Mouse (Mus musculus) left cerebral cortex, postnatal 25 days (tissue): ENCODE results near the gene Lrrc8d. TPM values are rescaled to one million over a fixed set of nuclear protein-coding genes. Genes with fewer than 3 reads are reported as not detected.

ENCODE experiments used
- DNase-seq, 2 experiments: peaks; one replicate each; pipeline ENCODE4 v3.0.0; 2022; ENCODE audit warnings: low spot score in 2 of 2, mixed read lengths in 1 of 2
- intact Hi-C: fragments of 180-260 bp; cut with DNase I; formaldehyde crosslinking; loops from one replicate; pipeline ENCODE4 v1.15.1; 2025
- total RNA-seq, 2 experiments: library from RNA; stranded (reverse); gene quantifications; 2 replicates each; pipeline ENCODE4 v1.2.3; 2021

Lrrc8d gene
- 10 to 100 TPM; 35.1 to 35.4 TPM for total RNA-seq

DNA sequence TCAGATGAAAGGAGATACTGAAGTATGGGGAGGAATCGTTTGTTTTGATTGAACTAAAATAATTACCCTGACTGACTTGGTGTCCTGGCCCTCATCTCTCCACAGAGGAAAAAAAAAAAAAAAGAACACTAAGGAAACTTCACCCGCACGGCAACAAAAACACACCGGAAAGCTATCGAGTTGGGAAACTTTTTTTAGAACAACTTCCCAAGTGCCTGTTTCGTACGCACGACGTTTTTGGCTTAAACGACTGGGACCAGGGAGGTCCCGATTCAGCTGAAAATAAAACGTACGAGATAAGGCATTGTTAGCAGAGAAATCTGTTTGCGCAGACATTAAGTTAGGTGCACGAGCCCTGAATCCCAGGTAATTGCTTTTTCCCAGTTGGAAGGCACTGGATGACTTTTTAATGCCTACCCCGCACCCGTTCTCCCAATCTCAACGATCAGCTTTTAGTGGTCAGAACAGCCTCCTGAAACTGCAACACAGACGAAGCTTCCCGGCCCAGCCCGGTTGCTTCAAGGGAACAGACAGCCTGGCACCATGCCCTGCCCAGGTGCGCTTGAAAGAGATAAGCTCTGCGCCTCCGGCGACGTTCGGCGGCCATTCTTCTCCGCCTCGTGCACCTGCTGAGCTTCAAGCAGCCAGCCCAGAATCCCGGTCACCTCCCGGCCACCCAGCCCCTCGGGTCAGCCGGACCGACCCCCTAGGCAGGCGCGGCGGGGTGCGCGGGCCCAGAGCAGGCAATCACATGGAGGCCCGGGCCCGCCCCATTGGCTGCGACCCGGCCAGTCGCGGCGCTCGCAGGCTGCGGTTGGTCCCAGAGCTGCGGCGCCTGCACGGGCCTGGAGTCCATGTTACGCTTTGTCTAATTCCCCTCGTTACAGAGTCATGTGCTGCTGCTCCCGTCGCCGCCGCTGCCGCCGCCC is at the start of gene Lrrc8d:
Lrrc8d (plus strand) TSS at position 829 of the 929 bp plus-strand sequence.
- intact Hi-C loops: no loop called here
- DNase-seq: peak; percentile 92

DNA sequence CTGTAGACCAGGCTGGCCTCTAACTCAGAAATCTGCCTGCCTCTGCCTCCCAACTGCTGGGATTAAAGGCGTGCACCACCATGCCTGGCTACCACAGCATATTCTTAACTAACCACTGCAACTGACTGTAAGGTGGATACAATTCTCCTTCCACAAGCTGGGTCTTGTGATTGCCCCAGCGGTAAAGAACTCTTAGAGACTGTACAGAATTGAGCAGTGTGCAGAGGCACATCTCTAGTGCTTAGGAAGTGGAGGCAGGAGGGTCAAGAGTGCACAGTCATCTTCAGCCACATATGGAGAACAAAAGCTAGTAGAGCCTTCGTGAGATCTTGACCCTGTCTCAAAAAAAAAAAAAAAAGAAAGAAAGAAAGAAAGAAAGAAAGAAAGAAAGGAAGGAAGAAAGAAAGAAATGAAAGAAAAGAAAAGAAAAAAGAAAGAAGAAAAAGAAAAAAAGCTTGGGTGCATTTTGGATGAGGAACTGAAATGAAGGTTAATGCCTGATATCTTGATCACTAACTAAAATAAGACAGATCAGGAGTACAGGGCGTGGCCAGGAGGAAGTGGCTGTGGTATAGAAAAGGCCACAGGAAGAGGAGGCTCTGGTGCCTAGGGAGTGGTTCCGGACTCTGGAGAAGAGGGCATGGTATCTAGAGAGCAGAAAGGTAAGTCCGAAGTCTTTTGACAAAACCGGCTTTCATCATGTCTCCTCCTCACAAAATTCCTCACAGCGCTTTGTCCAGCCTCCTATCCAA is 48.9 kb upstream of the Lrrc8d start:
- intact Hi-C loops: no loop called here
- no peak for DNase-seq

DNA sequence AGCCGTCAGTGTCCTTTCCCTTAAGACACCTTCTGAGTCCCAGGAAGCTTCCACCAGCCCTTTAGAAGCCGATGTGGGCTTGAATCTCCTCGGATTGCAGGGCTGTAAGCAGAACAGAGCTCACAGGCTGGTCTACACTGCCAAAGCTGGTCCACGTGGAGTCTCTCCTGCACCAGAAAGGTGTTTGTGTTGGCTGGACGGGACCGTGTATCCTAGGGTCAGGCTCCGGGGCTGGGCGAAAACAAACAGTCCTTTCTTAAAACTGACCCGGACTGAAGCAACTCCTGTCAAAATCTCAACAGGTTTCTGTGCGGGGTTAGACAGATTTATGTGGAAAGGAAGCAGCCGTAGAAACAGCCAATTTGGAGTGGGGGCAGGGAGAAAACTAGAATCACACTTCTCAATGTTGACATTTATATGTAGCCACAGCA is 48.2 kb upstream of the Lrrc8d start:
- intact Hi-C loops: no loop called here
- DNase-seq: no peak

DNA sequence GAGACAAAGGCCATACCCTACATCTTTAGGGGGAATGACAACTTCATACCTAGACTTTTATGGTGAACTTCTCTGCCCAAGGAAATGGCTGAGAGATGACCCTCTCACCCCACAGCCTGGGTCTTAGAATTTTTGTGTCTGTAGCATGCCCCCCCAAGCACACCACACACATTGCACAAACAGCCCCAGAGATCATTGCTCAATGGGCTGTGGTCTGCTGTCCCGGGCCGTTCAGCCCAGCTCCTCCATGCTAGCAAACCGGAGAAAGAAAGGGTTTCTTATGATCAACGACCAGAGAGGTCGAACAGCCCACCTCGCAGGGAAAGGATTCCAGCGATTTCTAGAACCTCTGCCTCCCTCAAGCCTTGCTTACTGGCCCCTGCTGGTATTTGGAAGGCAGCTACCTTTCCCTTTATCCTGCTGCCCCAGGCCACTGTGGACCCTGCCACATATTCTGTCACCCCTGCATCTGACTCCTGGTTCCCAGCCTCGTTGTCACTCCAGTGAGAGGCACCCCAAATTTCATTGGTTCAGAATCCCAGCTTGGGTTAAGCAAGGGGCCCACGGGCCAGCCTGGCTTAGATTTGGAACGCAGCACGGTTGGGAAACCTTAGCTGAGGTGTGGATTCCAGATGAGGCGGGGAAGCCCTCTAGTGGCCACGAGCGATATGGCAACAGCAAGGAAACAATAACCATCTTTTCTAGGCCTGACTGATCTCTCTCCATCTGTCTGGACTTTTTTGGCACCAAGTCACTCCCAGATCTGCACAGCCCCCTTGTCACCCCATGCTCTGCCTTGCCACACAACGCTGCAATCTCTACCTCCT is 45.3 kb upstream of the Lrrc8d start:
- intact Hi-C loops: loop anchor here (1.0 to 2.0 kb wide), 3 partner anchors 135 to 249 kb away; partner anchors contain the start of gene Lrrc8c
- DNase-seq: peak; percentile 83 to 91

DNA sequence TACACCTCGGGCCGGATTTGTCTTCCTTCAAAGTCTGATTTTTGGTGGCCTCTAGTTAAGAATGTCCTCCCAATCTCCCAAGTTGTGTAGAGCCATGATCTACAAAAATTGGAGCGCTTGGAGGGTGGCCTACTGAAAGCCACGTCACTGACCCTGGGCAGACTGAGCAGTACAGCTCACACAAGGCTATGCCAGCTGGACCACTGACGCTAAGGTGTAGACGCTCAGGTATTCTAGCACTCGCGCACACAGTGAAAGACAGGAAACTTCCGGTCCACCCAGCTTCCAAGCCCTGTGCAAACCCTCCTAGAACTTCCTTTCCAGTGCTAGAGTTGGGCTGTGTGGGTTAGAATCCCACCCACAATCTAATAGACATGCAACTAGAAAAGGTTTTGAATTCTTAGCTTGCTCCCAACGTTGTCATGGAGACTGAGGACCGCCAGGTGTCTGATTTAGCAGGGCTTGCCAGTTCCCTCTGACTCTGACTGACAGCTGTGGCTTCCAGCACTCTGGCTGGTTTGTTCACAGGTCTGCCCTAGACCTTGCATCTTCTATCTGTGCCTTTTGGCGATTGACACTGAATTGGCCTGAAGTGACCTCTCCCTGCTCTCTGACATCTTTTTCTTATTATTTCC is 44.6 kb upstream of the Lrrc8d start:
- intact Hi-C loops: loop anchor here (2.0 kb wide), 1 partner anchor 162 kb away; no protein-coding TSS in a partner anchor
- peak; percentile 9 to 22 for DNase-seq

DNA sequence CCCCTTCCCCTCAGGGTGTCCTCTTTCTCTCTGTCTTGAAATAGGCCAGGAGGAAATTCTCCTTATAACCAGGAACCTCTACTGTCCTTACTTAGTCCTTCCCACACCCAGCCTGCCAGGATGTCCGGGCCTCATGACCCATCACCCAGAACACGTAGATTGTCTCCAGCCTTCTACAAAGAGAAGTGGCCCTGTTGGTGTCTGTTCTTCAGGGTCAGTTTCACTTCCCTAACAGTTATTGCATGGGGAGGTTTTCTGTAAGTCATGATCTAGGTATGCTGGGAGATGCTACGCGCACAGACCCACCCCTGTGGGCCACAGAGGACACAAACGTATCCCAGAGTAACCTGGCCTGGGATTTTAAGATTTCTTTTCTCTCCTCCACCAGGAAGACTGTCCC is 37.9 kb upstream of the Lrrc8d start:
- DNase-seq: no peak
- intact Hi-C loops: no loop called here

DNA sequence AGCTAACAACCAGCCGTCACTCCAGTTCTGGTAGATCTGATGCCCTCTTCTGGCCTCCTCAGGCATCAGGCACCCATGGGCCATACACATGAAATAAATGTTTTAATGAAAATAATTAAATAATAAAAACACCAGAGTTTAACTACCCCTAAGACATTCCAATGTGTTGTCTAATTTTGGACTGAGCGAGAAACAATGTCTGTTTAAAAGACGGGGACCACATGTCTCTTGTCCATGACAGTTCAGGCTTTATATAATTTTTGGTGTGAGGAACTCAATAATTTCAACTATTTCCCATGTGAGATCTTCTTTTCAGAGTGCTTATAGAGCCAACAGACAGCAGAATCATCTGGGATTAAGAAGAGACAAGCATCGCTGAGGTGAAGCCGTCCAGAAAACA is 32.8 kb upstream of the Lrrc8d start:
- no peak for DNase-seq
- intact Hi-C loops: no loop called here

DNA sequence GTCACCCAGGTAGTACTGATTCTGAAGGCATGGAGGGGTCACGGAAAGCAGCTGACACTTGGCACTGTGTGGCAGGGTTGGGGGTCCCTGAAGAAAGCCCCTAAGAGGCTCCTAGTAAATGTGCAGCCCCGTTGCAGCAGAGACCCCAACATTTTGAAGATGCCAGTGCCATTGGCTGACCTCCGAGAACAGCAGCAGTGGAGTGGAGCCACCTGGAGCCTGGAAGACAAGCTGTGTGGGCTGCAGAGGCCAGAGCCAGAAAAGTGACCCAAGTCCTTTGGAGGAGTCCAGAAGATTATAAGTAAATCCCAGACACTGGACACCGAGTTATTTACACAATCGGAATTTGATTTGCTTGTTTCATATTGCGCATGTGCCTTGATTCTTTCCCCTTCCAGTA is 32.4 kb upstream of the Lrrc8d start:
- DNase-seq: no peak
- intact Hi-C loops: no loop called here

DNA sequence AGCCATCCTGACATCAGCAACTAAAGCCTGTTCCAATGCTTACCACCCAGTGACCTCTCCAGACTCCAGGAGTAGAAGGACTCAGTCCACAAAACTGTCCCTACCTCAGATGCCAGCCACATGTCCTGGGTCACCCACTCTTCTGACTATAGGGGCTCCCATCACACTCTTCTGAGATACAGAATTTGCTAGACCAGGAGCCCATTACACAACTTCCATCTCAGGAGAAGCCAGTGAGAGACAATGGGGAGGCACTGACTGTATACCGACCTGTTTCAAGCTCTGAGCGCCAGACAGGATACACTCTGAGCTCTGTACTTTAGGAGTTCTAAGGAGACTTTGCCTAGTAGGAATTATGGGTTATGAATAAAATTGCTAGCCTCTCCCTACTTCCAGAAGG is 30.7 kb upstream of the Lrrc8d start:
- DNase-seq: no peak
- intact Hi-C loops: no loop called here

DNA sequence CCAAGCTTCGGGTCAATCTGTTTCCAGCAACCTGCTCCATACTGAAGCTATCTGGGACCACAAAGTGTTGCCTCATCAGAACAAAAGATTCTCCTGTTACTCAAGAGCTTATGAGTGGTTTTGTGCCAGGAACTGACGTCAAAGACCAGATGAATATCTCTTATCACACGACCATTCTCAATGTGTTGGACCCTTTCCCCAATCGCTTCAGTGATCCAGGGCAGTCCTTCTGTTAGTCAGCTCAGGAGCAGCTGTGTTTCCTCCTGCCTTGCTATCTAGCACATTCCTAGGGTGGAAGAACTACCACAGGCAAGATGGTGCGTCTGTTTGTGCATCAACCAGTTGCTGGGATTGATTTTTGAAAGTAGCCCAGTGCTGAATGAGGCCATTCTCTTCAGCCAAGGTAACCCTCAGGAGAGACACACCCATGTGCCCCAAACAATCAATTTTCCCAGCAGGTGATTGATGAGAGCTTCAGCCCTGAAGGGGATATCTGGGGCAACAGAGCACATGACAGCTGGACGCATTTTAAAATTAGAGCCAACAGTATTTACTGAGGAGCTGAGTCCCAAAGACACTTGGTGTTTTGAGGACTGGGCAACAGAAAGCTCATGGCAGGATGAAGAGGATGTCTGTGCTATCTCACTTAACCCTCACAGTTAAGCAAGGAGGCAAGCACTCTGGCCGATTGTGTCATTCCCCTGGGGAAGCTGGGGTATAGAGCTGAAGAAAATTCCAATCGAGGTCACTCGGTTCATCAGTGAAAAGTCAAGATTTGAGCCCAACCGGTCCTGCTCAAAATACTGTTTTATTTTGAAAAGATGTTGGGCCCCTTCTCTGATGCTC is 30.0 kb upstream of the Lrrc8d start:
- intact Hi-C loops: no loop called here
- DNase-seq: no peak

DNA sequence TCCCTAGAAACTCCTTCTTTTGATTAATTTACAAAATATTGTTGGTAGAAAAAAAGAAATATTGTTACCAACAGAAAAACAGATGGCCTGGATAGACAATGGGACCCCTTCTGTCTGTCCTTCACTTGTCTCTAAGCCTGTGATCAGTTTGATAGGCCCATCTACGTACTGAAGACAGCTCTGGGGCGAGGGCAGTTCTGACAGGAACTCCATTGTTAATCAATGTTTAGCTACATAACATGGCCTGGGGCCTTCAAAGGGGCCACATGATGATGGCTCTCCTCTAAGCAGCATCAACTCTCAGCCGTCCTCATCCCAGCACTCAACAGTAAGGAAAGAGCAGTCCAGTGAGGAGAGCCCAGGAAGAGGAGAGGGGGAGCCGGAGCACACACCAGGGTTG is 27.4 kb upstream of the Lrrc8d start:
- intact Hi-C loops: no loop called here

DNA sequence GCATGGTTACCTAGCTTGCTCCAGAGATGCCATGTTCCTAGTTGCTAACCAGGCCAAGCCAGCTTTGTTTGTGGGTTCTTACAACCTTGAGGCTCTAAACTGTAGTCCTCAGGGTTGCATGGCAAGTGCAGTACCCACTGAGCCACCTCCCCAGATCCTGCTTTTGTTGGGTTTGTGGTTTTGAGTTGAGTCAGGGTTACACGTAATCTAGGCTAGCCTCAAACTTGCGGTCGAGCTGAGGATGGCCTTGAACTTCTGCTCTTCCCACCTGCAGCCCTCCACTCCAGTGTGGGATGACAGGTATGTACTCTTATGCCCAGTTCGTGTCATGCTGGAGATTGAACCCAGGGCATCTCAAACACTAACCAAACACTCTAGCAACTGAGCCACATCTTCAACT is 24.3 kb upstream of the Lrrc8d start:
- intact Hi-C loops: no loop called here
- no peak for DNase-seq

More for the DNA sequence above, 27.4 kb upstream of the Lrrc8d start:
- DNase-seq: no peak

DNA sequence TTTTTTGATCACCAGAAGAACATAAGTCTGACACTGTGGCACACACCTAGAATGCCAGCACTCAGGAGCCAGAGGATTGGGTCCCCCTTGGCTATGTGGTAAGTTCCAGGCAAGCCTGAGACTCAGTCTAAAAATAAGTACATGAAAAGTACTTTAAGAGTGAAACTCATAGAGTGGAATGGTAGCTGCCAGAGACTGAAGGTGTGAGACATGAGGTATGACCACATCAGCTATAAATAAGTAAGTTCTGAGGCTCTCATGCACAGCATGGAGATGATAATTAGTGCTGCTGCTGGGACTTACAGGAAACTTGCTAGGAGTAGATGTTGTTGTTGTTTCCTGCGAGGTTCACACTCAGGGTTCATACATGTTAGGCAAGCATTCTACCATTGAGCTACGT is 22.7 kb upstream of the Lrrc8d start:
- peak in 1 of 2 experiments; percentile 54 for DNase-seq

DNA sequence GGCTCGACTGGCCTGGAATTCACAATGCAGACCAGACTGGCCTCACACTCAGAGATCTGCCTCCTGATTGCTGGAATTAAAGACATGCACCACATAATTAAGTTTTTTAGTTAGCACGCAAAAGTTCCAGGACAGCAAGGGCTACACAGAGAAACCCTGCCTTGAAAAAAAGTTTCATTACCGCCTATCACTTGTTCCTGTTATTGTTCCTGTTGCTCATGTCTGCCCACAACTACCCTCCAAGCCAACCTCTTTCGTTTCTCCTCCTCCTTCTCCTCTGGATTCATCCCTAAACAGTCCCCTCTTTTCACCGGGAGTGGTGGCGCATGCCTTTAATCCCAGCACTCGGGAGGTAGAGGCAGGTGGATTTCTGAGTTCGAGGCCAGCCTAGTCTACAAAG is 21.5 kb upstream of the Lrrc8d start:
- intact Hi-C loops: no loop called here

More for the DNA sequence above, 22.7 kb upstream of the Lrrc8d start:
- intact Hi-C loops: no loop called here

DNA sequence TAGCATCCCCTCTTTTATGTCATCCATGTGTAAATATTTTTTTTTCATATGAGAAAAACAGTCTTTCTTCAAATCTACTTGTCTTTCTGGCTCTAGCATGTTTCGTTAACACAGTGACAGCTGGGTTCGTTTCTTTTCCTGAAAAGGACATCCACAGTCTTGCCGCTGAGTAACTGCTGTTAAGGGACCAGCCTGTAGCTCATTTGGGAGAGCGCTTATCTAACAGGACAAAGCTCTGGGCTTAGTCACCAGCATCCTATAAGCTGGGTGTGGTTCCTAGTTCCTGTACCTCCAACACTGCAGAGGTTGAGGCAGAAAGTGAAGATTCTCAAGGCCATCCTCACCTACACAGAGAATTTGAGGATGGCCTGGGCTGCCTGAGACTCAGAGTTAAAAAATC is 20.5 kb upstream of the Lrrc8d start:
- peak in 1 of 2 experiments; percentile 49 for DNase-seq
- intact Hi-C loops: no loop called here

More for the DNA sequence above, 21.5 kb upstream of the Lrrc8d start:
- no peak for DNase-seq

DNA sequence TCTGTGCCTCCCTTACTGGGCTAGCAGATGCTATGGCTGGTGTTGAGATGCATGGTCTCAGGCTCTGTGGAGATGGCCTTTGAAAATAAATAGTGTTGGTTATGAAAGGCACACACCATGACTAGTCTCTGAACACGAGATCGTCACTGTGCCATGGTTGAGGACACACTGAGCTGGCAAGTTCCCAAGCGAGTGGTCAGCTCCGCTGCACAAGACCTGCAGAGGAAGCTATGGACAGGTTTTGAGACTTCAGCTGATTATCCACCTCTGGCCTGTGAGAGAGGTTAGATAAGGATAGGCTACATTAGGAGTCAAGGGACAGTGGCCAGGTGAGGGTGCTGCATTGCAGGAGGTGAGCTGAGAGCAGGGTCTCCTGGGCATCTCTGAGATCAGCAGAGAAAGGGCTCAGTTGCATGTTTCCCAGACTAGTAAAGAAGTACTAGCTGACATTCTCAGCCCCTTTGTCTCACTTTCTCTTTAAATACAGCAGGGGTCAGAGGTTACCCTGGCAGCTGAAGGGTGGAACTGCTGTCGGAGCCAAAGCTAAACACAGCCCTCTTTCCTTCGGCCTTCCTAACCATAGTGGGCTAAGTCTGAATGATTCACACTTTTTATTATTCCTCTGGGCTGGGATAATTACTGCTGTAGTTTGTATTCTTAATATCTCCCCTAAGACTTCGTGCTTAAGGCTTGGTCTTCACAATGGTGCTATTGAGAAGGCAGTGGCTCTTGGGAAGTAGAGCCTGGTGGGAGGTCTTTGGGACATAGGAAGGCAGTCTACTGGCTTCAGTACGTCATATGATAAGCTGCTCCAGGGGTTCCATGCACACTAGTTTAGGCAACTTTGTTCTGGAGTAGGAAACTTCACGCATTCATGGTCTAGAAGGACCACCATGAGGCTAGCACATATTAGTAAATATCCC is 19.6 kb upstream of the Lrrc8d start:
- intact Hi-C loops: loop anchor here (10.0 kb wide), 1 partner anchor 275 kb away; no protein-coding TSS in a partner anchor
- no peak for DNase-seq

DNA sequence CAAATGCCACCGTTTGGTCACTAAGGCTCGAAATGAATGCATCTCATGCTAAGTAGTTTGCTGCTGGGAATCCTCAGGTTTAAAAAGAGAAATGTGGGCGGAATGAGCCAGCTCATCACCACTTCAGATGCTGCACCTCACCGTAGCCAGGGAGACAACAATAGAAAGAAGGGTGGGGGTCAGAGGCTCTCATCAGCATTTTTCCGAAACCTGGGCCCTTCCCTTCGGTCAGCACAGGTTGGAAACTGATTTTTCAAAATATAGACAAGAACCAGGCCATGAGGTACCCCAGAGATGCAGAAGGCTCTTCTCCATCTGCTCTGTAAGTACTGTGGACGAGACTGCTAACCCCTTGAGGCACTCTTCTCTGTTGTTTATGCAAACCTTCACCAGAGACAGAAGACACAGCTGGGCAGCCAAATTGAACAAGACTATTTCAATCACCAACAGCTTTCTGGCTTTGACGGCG is 17.6 kb upstream of the Lrrc8d start:
- intact Hi-C loops: loop anchor here (10.0 kb wide), 1 partner anchor 277 kb away; no protein-coding TSS in a partner anchor
- DNase-seq: peak; percentile 54 to 81
